Mouse (Mus musculus) CD4-positive, CD25-positive, alpha-beta regulatory T cell, adult 2 months (primary cell): ENCODE measurements at regions not wholly inside any gene's neighbourhood (a gene's known extent, or its start where the extent isn't known, plus 50 kb on each side); places are given as distances from the start of the nearest gene placed in this dataset.
A peak's percentile ranks its signal among the peaks of the same experiment; 100 is the strongest.

Source experiments
- DNase-seq: peaks from one replicate; pipeline ENCODE4 v3.0.0-alpha.2; 2012; ENCODE audit warnings: low read depth, low spot score

GRCm38 (mm10) chr7:63811816-63812215 lies 104.8 kb upstream of the E030018B13Rik start:
- DNase-seq: no peak

- peak; percentile 64 for DNase-seq
Measured at GRCm38 (mm10) chr7:63815531-63815930, 101.1 kb upstream of the E030018B13Rik start.

- DNase-seq: peak; percentile 88
Measured at GRCm38 (mm10) chr7:63816056-63816941, 100.4 kb upstream of the E030018B13Rik start.

- peak; percentile 25 for DNase-seq
Measured at GRCm38 (mm10) chr7:63817476-63817875, 99.2 kb upstream of the E030018B13Rik start.

GRCm38 (mm10) chr7:63818105-63818504 lies 98.6 kb upstream of the E030018B13Rik start:
- DNase-seq: no peak

GRCm38 (mm10) chr7:63820286-63820685 lies 96.4 kb upstream of the E030018B13Rik start:
- DNase-seq: no peak

GRCm38 (mm10) chr7:63822001-63822400 lies 94.7 kb upstream of the E030018B13Rik start:
- no peak for DNase-seq

GRCm38 (mm10) chr7:63824009-63824408 lies 92.6 kb upstream of the E030018B13Rik start:
- no peak for DNase-seq

GRCm38 (mm10) chr7:63829362-63829920 lies 87.2 kb upstream of the E030018B13Rik start:
- DNase-seq: no peak

GRCm38 (mm10) chr7:63833676-63834075 lies 83.0 kb upstream of the E030018B13Rik start:
- no peak for DNase-seq

GRCm38 (mm10) chr7:63835958-63836357 lies 80.7 kb upstream of the E030018B13Rik start:
- no peak for DNase-seq
